Mouse (Mus musculus) adrenal gland, adult 8-10 months (tissue): ENCODE measurements around the gene Iffo1. TPM values are rescaled to one million over a fixed set of nuclear protein-coding genes. Genes with fewer than 3 reads are reported as not detected.

Experiments
- DNase-seq: peaks from one replicate; pipeline ENCODE4 v3.0.0; 2022
- microRNA-seq, 2 experiments: library from miRNA; unstranded; fragments of <30 nt; microRNA quantifications; one replicate each; pipeline ENCODE4 v1.2.0; 2022
- total RNA-seq, 4 experiments: library from RNA; stranded (reverse); gene quantifications; 2 replicates each; pipeline ENCODE4 v1.2.4; 2022

Iffo1 gene
- total RNA-seq, 4 experiments from 2014 or later = 15.2 to 60.0 (median 37.1) TPM

DNA sequence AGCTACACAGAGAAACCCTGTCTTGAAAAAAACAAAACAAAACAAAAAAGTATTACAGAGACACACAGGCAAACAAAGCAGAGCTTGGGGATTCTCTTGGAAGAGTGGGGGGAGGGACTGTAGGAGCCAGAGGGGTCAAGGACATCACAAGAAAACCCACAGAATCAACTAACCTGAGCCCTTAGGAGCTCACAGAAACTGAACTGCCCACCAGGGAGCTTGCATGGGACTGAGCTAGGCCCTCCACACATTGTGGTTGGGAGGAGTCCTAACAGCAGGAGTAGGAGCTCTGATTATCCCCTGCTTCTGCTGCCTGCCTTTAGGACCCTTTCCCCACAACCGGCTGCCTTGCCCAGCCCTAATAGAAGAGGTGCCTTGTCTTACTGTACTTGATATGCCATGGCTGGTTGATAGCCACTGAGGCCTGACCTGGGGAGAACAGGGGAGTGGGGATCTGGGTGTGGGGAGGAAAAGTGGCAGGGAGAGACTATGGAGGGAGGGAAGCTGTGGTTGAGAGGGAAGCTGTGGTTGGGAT lies 50.6 kb downstream of the Iffo1 start:
- DNase-seq = no peak

- no peak for DNase-seq
Measured at GRCm38 (mm10) chr6:125196301-125196700, 51.3 kb downstream of the Iffo1 start.

DNA sequence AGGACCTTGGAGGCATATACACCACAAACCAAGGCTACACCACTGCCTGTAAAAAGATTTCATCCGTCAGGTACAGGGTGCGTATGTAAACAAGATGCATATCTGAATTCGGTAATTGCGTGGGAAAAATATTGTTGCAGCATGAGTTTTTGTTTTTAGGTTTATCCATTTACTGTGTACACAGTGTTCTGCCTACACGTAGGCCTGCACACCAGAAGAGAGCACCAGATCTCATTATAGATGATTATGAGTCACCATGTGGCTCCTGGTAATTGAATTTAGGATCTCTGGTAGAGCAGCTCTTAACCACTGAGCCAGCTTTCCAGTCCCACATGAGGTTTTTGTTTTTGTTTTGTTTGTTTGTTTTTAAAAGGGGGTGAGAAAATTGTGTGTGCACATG lies 52.1 kb downstream of the Iffo1 start:
- no peak for DNase-seq

- no peak for DNase-seq
Measured at GRCm38 (mm10) chr6:125210436-125210835, 65.4 kb downstream of the Iffo1 start.

Small RNA genes lying within 50 kb of the gene (microRNA-seq; reads per million reads assigned to microRNA genes)
- gene Mir3098 (0 to 0.50 reads per million in 2 experiments), gene Mir7045 (0.17 to 0.35 reads per million in 2 experiments)

Other genes with a start within 250 kb of the Iffo1 start
- gene Lag3, start 233.5 kb upstream of the Iffo1 start, total RNA-seq = 1 to 10 TPM; 1.1 to 2.7 (median 1.2) TPM
- gene Ptms, start 225.1 kb upstream of the Iffo1 start, total RNA-seq = 100 to 1,000 TPM; 741 to 843 (median 768) TPM
- 100 to 1,000 TPM; 277 to 296 (median 287) TPM for gene Mlf2, start 213.9 kb upstream of the Iffo1 start, total RNA-seq
- 100 to 1,000 TPM; 130 to 160 (median 147) TPM for gene Cops7a, start 179.7 kb upstream of the Iffo1 start, total RNA-seq
- 1 to 10 TPM in 3 of 4 experiments, under 1 TPM in 1; 0.81 to 3.8 (median 1.9) TPM for gene Pianp, start 148.5 kb upstream of the Iffo1 start, total RNA-seq
- 10 to 100 TPM; 46.9 to 87.0 (median 56.5) TPM for gene Zfp384, start 136.1 kb upstream of the Iffo1 start, total RNA-seq
- gene Ing4, start 105.5 kb upstream of the Iffo1 start, total RNA-seq = 10 to 100 TPM; 62.7 to 74.3 (median 72.6) TPM
- 10 to 100 TPM in 1 of 4 experiments, 1 to 10 TPM in 3; 6.9 to 12.1 (median 9.1) TPM for gene Acrbp, start 95.6 kb upstream of the Iffo1 start, total RNA-seq
- gene Lpar5, start 77.3 kb upstream of the Iffo1 start, total RNA-seq = 1 to 10 TPM in 1 of 4 experiments, under 1 TPM in 3; 0.73 to 1.3 (median 0.83) TPM
- 100 to 1,000 TPM; 140 to 272 (median 202) TPM for gene Chd4, start 49.3 kb upstream of the Iffo1 start, total RNA-seq
- gene Nop2, start 13.3 kb upstream of the Iffo1 start, total RNA-seq = 10 to 100 TPM; 41.6 to 48.8 (median 43.4) TPM
- 1,000 to 10,000 TPM; 1,769 to 2,176 (median 2,111) TPM for gene Gapdh, start 21.2 kb downstream of the Iffo1 start, total RNA-seq
- gene Ncapd2, start 46.5 kb downstream of the Iffo1 start, total RNA-seq = 10 to 100 TPM; 10.6 to 40.2 (median 26.6) TPM
- gene Mrpl51, start 46.6 kb downstream of the Iffo1 start, total RNA-seq = 100 to 1,000 TPM; 155 to 179 (median 167) TPM
- 10 to 100 TPM; 40.1 to 85.3 (median 58.8) TPM for gene Vamp1, start 70.3 kb downstream of the Iffo1 start, total RNA-seq
- 10 to 100 TPM; 11.6 to 13.9 (median 12.6) TPM for gene Tapbpl, start 86.6 kb downstream of the Iffo1 start, total RNA-seq
- gene Cd27, start 91.8 kb downstream of the Iffo1 start, total RNA-seq = under 1 TPM; 0.38 to 0.75 (median 0.64) TPM
- not detected for gene Tuba3a, start 140.8 kb downstream of the Iffo1 start, total RNA-seq
- 10 to 100 TPM; 74.1 to 83.5 (median 81.0) TPM for gene Ltbr, start 168.6 kb downstream of the Iffo1 start, total RNA-seq
- gene Scnn1a, start 175.4 kb downstream of the Iffo1 start, total RNA-seq = 1 to 10 TPM; 1.4 to 3.4 (median 2.2) TPM
- 100 to 1,000 TPM; 194 to 259 (median 215) TPM for gene Tnfrsf1a, start 204.1 kb downstream of the Iffo1 start, total RNA-seq
- gene Plekhg6, start 235.6 kb downstream of the Iffo1 start, total RNA-seq = under 1 TPM in 2 of 4 experiments, not detected in 2; 0.09 to 0.19 TPM